Mouse (Mus musculus): ENCODE results near the gene Cd52. TPM values are rescaled to one million over a fixed set of nuclear protein-coding genes. Genes with fewer than 3 reads are reported as not detected.
A peak's percentile ranks its signal among the peaks of the same experiment; 100 is the strongest.

Cd52 gene
- polyA plus RNA-seq, 1 experiment from 2014 or later: 23.8 TPM

DNA sequence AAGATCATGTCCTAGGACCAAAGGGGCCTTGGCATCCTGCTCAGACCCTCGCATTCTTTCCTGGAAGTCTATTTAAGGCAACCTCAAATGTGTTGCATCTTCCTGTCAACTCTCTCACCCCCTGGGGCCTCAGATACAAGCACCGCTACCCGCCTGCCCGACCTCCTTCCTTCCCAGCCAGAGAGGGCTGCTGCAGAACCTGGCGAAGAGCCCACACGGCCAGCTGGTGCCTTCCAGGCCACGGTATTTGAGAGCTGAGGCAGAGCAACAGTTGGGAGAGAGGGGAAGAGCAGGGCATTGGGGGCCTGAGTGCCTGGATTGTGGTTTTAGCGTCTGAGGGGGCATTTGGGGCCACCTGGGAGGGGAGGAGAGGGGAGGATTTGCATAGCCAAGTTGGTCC lies 42.3 kb downstream of the Cd52 start:
- peak; percentile 56; the same call in 1 of the 2 replicates for ATAC-seq (ENCODE audit: low read depth)
- Histone ChIP-seq H3K9me3 (ENCODE audit: control insufficient read depth, low read length) (no peaks in the 10 kb centered on the region), H3K27ac (ENCODE audit: low read length) (no peak overlapping the region), H3K36me3 (ENCODE audit: control insufficient read depth, insufficient read depth, low read length) (no peaks in the 10 kb centered on the region), H3K4me1 (replicated peaks; ENCODE audit: control insufficient read depth, insufficient read depth, low read length) (peaks cover 4% of the 10 kb centered on the region), H3K4me3 (ENCODE audit: low read length) (no peak overlapping the region), H3K4me2 (ENCODE audit: low read depth, low read length) (no peak overlapping the region), H3K27me3 (ENCODE audit: control insufficient read depth, insufficient read depth, low read depth, low read length) (no peaks in the 10 kb centered on the region), H3K9ac (ENCODE audit: low read length) (no peak overlapping the region)
- WGBS: 11% methylated on average over 8 of the region's 8 CpGs

DNA sequence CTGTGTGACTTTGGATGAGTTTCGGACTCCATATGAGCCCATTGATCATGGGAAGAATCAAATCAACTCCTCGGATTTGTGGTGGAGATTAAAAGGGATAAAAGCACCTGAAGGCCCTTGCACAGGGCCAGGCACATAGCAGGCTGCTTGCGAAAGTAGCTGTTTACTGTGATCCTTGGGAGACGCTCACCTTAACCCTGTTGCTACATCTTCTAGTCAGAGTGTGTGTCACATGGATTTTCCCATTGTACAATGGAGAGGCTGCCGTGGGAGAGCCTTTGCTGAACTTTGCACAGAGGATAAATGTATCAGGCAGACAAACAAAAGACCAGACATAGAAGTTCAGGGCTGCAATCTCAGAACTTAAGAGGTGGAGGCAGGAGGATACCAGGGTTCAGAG lies 43.0 kb downstream of the Cd52 start:
- no peaks in the 10 kb centered on the region for H3K36me3 ChIP-seq (ENCODE audit: control insufficient read depth, insufficient read depth, low read length)
- no peaks in the 10 kb centered on the region for H3K27me3 ChIP-seq (ENCODE audit: control insufficient read depth, insufficient read depth, low read depth, low read length)
- H3K9me3 ChIP-seq (ENCODE audit: control insufficient read depth, low read length): no peaks in the 10 kb centered on the region
- peaks cover 4% of the 10 kb centered on the region for H3K4me1 ChIP-seq (replicated peaks; ENCODE audit: control insufficient read depth, insufficient read depth, low read length)
- H3K9ac ChIP-seq (ENCODE audit: low read length): no peak overlapping the region
- no peak overlapping the region for H3K4me2 ChIP-seq (ENCODE audit: low read depth, low read length)
- WGBS: 77% methylated on average over 5 of the region's 5 CpGs
- no peak for ATAC-seq (ENCODE audit: low read depth)
- no peak overlapping the region for H3K4me3 ChIP-seq (ENCODE audit: low read length)
- no peak overlapping the region for H3K27ac ChIP-seq (ENCODE audit: low read length)

- Histone ChIP-seq H3K9ac (ENCODE audit: low read length) (no peak overlapping the region), H3K36me3 (ENCODE audit: control insufficient read depth, insufficient read depth, low read length) (no peaks in the 10 kb centered on the region), H3K4me2 (ENCODE audit: low read depth, low read length) (no peak overlapping the region), H3K4me1 (replicated peaks; ENCODE audit: control insufficient read depth, insufficient read depth, low read length) (peaks cover 2% of the 10 kb centered on the region), H3K4me3 (ENCODE audit: low read length) (no peak overlapping the region), H3K27ac (ENCODE audit: low read length) (no peak overlapping the region), H3K27me3 (ENCODE audit: control insufficient read depth, insufficient read depth, low read depth, low read length) (no peaks in the 10 kb centered on the region), H3K9me3 (ENCODE audit: control insufficient read depth, low read length) (no peaks in the 10 kb centered on the region)
- no peak for ATAC-seq (ENCODE audit: low read depth)
- 32% methylated on average over 5 of the region's 5 CpGs for WGBS
These were observed 47.2 kb downstream of the Cd52 start for GRCm38 (mm10) chr4:134047648-134048047.

DNA sequence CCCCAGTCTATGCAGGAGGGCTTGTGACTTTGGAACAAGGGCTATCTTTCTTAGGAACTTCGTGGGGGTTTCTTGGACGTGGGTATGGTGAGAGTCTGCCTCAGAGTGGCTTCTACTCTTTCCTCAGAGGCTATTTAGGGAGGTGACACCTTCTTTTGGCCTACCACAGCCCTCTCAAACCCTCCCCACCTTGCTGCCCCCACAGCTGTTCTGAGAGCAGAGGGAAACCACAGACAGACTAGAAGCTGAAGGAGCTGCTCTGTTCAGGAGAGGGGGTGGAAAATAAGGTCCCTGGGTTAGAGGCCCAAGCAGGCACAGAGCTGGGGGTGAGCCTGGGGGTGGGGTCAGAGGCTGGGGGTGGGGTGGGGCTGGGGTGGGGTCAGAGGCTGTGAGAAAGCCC lies 51.8 kb downstream of the Cd52 start:
- no peak for ATAC-seq (ENCODE audit: low read depth)
- H3K4me3 ChIP-seq (ENCODE audit: low read length): no peak overlapping the region
- WGBS: 47% methylated on average over 2 of the region's 2 CpGs

DNA sequence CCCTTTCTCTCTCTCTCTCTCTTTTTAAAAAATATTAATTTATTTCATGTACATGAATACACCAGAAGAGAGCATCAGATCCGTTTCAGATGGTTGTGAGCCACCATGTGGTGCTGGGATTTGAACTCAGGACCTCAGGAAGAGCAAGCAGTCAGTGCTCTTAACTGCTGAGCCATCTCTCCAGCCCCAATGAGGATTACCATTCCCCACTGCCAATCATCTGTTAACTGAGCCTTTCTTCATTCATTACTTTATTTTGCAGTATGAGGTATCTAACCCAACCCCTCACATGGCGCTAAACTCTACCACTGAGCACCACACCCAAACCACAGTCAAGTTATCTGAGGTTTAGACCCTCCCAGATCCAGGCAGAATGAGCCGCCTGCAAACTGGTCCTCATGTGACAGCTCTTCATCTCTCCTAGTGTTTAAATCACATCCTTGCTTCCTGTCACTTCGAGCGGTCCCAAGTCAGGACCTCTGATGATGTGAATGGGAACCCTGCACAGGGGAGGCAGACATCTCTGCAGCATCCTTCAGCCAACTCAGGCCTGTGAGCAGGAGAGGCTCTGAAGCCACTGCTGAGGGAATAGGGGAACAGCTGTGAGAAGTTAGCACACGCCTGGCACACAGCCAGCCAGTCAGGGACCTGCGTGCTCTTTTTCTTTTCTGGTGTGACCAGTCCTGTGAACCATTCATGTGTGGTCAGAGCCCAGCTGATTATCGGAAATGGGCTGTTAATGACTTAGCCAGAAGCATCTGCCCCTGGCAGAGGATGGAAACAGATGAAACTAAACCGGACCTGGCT lies 53.4 kb downstream of the Cd52 start:
- Histone ChIP-seq H3K4me1 (replicated peaks; ENCODE audit: control insufficient read depth, insufficient read depth, low read length) (no peaks in the 10 kb centered on the region), H3K27ac (ENCODE audit: low read length) (no peak overlapping the region), H3K9ac (ENCODE audit: low read length) (no peak overlapping the region), H3K4me3 (ENCODE audit: low read length) (no peak overlapping the region), H3K27me3 (ENCODE audit: control insufficient read depth, insufficient read depth, low read depth, low read length) (no peaks in the 10 kb centered on the region), H3K9me3 (ENCODE audit: control insufficient read depth, low read length) (no peaks in the 10 kb centered on the region), H3K36me3 (ENCODE audit: control insufficient read depth, insufficient read depth, low read length) (no peaks in the 10 kb centered on the region), H3K4me2 (ENCODE audit: low read depth, low read length) (no peak overlapping the region)
- 28% methylated on average over 9 of the region's 9 CpGs for WGBS
- peak; percentile 52 for ATAC-seq (ENCODE audit: low read depth)

More for the DNA sequence above, 51.8 kb downstream of the Cd52 start:
- Histone ChIP-seq H3K4me2 (ENCODE audit: low read depth, low read length) (no peak overlapping the region), H3K27ac (ENCODE audit: low read length) (no peak overlapping the region), H3K4me1 (replicated peaks; ENCODE audit: control insufficient read depth, insufficient read depth, low read length) (no peaks in the 10 kb centered on the region), H3K9ac (ENCODE audit: low read length) (no peak overlapping the region), H3K9me3 (ENCODE audit: control insufficient read depth, low read length) (no peaks in the 10 kb centered on the region), H3K36me3 (ENCODE audit: control insufficient read depth, insufficient read depth, low read length) (no peaks in the 10 kb centered on the region), H3K27me3 (ENCODE audit: control insufficient read depth, insufficient read depth, low read depth, low read length) (no peaks in the 10 kb centered on the region)

DNA sequence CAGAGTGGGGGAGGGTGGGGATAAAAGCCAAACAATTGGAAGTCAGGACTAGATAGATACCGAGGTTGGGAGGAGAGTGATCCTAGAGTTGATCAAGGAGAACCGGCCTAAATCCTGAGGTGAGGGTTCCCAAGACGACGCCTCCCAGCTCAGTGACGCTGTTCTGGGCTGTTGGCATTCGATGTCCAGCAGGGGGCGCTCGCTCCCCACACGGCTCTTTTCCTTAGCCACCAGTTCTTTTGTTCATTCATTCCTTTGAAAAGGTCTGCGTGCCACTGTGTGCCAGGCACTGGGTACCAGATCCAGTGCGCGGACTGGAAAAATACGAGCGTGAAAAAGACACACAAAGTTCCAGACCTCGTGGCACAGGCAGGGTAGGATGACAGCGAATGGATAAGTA lies 58.9 kb downstream of the Cd52 start:
- peak; percentile 43; the same call in 1 of the 2 replicates for ATAC-seq (ENCODE audit: low read depth)
- H3K9ac ChIP-seq (ENCODE audit: low read length): no peak overlapping the region
- no peaks in the 10 kb centered on the region for H3K9me3 ChIP-seq (ENCODE audit: control insufficient read depth, low read length)
- no peak overlapping the region for H3K27ac ChIP-seq (ENCODE audit: low read length)
- no peak overlapping the region for H3K4me2 ChIP-seq (ENCODE audit: low read depth, low read length)
- WGBS: 3% methylated on average over 16 of the region's 16 CpGs
- H3K4me1 ChIP-seq (replicated peaks; ENCODE audit: control insufficient read depth, insufficient read depth, low read length): no peaks in the 10 kb centered on the region
- no peak overlapping the region for H3K4me3 ChIP-seq (ENCODE audit: low read length)
- no peaks in the 10 kb centered on the region for H3K36me3 ChIP-seq (ENCODE audit: control insufficient read depth, insufficient read depth, low read length)
- no peaks in the 10 kb centered on the region for H3K27me3 ChIP-seq (ENCODE audit: control insufficient read depth, insufficient read depth, low read depth, low read length)

Other genes with a start within 250 kb of the Cd52 start
- 46.1 and 46.2 TPM in 2 replicates for gene Rps6ka1, start 207.3 kb downstream of the Cd52 start, polyA plus RNA-seq (2015; fragmentation: Nextera tagmentation; extraction: Ambion mirVana)
- 2,552 and 2,841 TPM in 2 replicates for gene Hmgn2, start 126.4 kb downstream of the Cd52 start, polyA plus RNA-seq (2015; fragmentation: Nextera tagmentation; extraction: Ambion mirVana)
- gene Dhdds, start 94.2 kb downstream of the Cd52 start, polyA plus RNA-seq (2015; fragmentation: Nextera tagmentation; extraction: Ambion mirVana): 44.2 and 44.5 TPM in 2 replicates
- gene Lin28a, start 76.2 kb downstream of the Cd52 start, polyA plus RNA-seq (2015; fragmentation: Nextera tagmentation; extraction: Ambion mirVana): not detected in 2 replicates
- not detected in 2 replicates for gene Zfp683, start 41.2 kb downstream of the Cd52 start, polyA plus RNA-seq (2015; fragmentation: Nextera tagmentation; extraction: Ambion mirVana)
- gene Crybg2, start 34.3 kb downstream of the Cd52 start, polyA plus RNA-seq (2015; fragmentation: Nextera tagmentation; extraction: Ambion mirVana): 4.2 and 7.0 TPM in 2 replicates
- gene Ubxn11, start 7.5 kb upstream of the Cd52 start, polyA plus RNA-seq (2015; fragmentation: Nextera tagmentation; extraction: Ambion mirVana): 14.9 and 16.6 TPM in 2 replicates
- gene Sh3bgrl3, start 33.7 kb upstream of the Cd52 start, polyA plus RNA-seq (2015; fragmentation: Nextera tagmentation; extraction: Ambion mirVana): 466 and 467 TPM in 2 replicates
- 51.9 and 56.1 TPM in 2 replicates for gene Cep85, start 92.0 kb upstream of the Cd52 start, polyA plus RNA-seq (2015; fragmentation: Nextera tagmentation; extraction: Ambion mirVana)
- gene Gm7534, start 107.9 kb upstream of the Cd52 start, polyA plus RNA-seq (2015; fragmentation: Nextera tagmentation; extraction: Ambion mirVana): not detected in 2 replicates
- gene Catsper4, start 132.3 kb upstream of the Cd52 start, polyA plus RNA-seq (2015; fragmentation: Nextera tagmentation; extraction: Ambion mirVana): 0.23 and 0.87 TPM in 2 replicates
- gene Cnksr1, start 143.3 kb upstream of the Cd52 start, polyA plus RNA-seq (2015; fragmentation: Nextera tagmentation; extraction: Ambion mirVana): 12.6 and 14.2 TPM in 2 replicates
- gene E130218I03Rik, start 148.6 kb upstream of the Cd52 start, polyA plus RNA-seq (2015; fragmentation: Nextera tagmentation; extraction: Ambion mirVana): 0.48 and 0.80 TPM in 2 replicates
- gene Zfp593, start 150.5 kb upstream of the Cd52 start, polyA plus RNA-seq (2015; fragmentation: Nextera tagmentation; extraction: Ambion mirVana): 10.9 and 12.6 TPM in 2 replicates
- not detected in 2 replicates for gene Gm30191, start 151.9 kb upstream of the Cd52 start, polyA plus RNA-seq (2015; fragmentation: Nextera tagmentation; extraction: Ambion mirVana)
- 9.0 and 11.0 TPM in 2 replicates for gene Grrp1, start 159.0 kb upstream of the Cd52 start, polyA plus RNA-seq (2015; fragmentation: Nextera tagmentation; extraction: Ambion mirVana)
- 23.3 and 23.4 TPM in 2 replicates for gene Pdik1l, start 192.8 kb upstream of the Cd52 start, polyA plus RNA-seq (2015; fragmentation: Nextera tagmentation; extraction: Ambion mirVana)
- gene Trim63, start 220.0 kb upstream of the Cd52 start, polyA plus RNA-seq (2015; fragmentation: Nextera tagmentation; extraction: Ambion mirVana): 2.6 and 3.1 TPM in 2 replicates
- 0.29 and 0.43 TPM in 2 replicates for gene Slc30a2, start 248.1 kb upstream of the Cd52 start, polyA plus RNA-seq (2015; fragmentation: Nextera tagmentation; extraction: Ambion mirVana)

All from lung, embryonic 16.5 days (tissue).